Mouse (Mus musculus): ENCODE results near the gene Slc25a20.

DNA sequence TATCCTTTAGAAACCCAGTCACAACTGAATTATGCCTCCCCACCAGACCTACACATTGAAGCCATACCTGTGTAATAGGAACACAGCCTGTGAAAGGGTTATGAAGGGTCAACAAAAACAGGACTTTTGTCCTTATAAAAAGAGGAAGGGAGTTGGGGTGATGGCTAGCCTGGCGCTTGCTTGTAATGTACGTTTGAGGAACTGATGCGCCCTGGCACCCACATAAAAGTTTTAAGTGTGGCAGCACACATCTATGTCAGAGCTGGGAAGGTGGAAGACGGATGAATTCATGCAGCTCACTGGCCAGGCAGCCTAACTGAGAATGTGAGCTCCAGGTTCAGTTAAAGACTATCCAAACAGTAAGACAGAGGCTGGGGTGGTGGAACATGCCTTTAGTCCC, 54.3 kb downstream of the Slc25a20 start:
- TF ChIP-seq POLR2A (IDR thresholded peaks at IDR 0.05; ENCODE audit: insufficient read depth, low read depth, low read length) (no peak), EP300 (IDR thresholded peaks at IDR 0.05; ENCODE audit: insufficient read depth, low read depth, low read length) (no peak)
